Mouse (Mus musculus): Measurements from ENCODE around the gene Dmgdh.

Gene Dmgdh

DNA sequence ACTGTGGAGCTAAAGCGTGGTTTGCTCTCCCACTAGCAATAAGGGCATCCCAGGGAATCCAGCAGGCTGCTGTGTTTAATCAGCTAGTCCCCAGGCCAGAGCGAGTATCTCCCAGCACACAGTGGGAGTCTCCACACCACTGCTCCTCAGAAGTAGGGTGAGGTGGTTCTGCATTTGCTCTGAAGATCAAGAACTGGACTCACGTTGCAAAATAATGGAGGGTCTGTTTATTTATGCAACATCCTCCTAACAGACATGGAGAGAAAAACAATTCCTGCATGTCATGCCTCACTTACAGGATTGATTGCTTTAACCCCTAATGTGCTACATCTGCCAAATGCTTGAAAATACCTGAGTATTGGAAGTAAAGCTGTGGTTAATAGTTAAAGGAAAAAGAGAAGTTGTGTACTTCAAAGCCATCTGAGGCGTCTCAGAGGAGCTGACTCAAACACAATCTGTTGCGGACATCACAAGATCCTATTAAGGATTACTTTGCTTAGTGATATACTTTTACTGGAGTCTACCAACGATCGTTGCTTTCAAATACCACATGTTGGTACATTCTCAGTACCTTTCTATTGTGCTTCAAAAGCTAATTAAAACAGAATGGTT lies 99.6 kb downstream of the Dmgdh start:
- DNase-seq, result no peak

- no peak for DNase-seq
Observed at GRCm38 (mm10) chr13:93782823-93783222, 108.6 kb downstream of the Dmgdh start.

GRCm38 (mm10) chr13:93785329-93785728 lies 111.1 kb downstream of the Dmgdh start:
- peak; percentile 30 for DNase-seq

- DNase-seq, result no peak
Observed at GRCm38 (mm10) chr13:93786051-93786450, 111.8 kb downstream of the Dmgdh start.

- no peak for DNase-seq
Observed at GRCm38 (mm10) chr13:93787647-93788046, 113.4 kb downstream of the Dmgdh start.

DNA sequence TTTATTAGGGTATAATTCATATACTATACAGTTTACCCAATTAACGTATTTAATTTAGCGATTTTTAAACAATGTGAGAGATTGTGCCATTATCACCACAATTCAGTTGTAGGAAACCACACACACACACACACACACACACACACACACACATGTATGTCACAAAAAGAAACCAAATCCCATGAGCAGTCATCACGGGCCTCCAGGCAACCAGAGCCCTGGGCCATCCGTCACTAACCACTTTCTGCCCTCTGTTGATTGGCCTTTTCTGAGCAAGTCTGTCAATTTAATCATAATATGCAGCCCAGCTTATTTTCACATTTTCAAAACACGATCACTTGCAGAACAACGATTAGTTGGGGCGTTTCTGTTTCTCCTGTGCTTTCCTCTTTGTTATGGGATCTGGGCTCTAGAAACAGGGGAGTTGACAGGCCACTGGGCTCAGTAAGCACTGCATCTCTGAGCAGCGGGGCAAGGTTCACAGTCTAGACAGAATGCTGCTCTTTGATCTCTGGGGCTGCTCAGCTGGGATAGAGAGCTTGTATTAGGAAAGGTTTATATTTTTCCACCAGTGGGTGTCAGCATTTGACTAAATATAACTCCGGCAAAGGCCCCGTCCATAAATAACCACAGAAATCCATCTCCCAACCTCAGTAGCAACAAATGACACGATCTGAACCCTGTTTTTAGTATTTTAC lies 118.9 kb downstream of the Dmgdh start:
- DNase-seq, result no peak

- DNase-seq, result no peak
Observed at GRCm38 (mm10) chr13:93793643-93794182, 119.5 kb downstream of the Dmgdh start.

GRCm38 (mm10) chr13:93797011-93797600 lies 122.9 kb downstream of the Dmgdh start:
- no peak for DNase-seq
